Mouse (Mus musculus): ENCODE results near the gene Umodl1.

DNA sequence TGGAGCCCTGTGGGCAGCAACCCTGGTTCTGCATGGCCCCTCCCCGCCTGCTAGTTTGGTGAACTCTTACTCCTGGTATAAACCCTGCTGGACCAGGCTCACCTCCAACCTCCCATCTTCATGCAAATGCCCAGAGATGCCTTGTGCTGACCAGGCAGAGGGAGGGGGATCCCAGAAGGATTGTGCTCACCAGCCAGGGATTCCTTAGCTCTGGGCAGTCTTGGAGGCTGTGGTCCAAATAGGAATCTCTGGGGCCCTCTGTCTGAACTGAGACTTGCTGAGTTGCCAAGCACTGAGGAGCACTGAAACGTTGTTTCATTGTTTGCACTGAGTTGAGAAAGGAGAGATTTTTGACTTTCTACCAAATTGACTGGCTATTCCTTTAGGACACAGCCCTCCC lies 8.4 kb downstream of the Umodl1 start:
- TF ChIP-seq CTCF (IDR thresholded peaks at IDR 0.05; ENCODE audit: control insufficient read depth, insufficient read depth, insufficient read length): no peak
- TF ChIP-seq MAX (IDR thresholded peaks at IDR 0.05): no peak
- TF ChIP-seq USF1 (IDR thresholded peaks at IDR 0.05; ENCODE audit: low read depth): no peak
- TF ChIP-seq MYOG (IDR thresholded peaks at IDR 0.05; ENCODE audit: control insufficient read depth, extremely low read depth, insufficient read length): no peak

Data from C2C12 (cell line).